ENCODE assay signal across 16 mouse cellular contexts in genomic region chr6:124320371-124320770, GRCm38 (mm10). TPM values are rescaled to one million over a fixed set of nuclear protein-coding genes. Genes with fewer than 3 reads are reported as not detected.
A peak's percentile ranks its signal among the peaks of the same experiment; 100 is the strongest.
DNase-seq lines count a peak whose midpoint lies in the region; ATAC-seq lines count a peak whose summit lies in the region.
"Had no signal": no experiment of that assay in that cellular context is flagged by ENCODE, and none has a peak within 500 bp of the region (broad histone marks: within the 10 kb centered on the region; RNA-seq: fewer than 3 reads in every experiment).

No protein-coding gene starts in this region.

- no peak overlapping the region for H3K9ac ChIP-seq in embryonic facial prominence, embryonic 12.5 days
- H3K9ac ChIP-seq in midbrain, embryonic 14.5 days (replicated peaks; ENCODE audit: low read length), result no peak overlapping the region
- no peak overlapping the region for H3K9ac ChIP-seq in midbrain, embryonic 16.5 days (ENCODE audit: low read depth, low read length)
- H3K9ac ChIP-seq: forebrain, embryonic 13.5 days; heart, embryonic 15.5 days; liver, embryonic 14.5 days had no signal

- H3K4me1 ChIP-seq in embryonic facial prominence, embryonic 12.5 days, result no peaks in the 10 kb centered on the region
- H3K4me1 ChIP-seq in embryonic facial prominence, embryonic 10.5 days, result peaks cover 4% of the 10 kb centered on the region
- no peaks in the 10 kb centered on the region for H3K4me1 ChIP-seq in midbrain, embryonic 14.5 days (ENCODE audit: control insufficient read depth, insufficient read depth, low read length)
- no peaks in the 10 kb centered on the region for H3K4me1 ChIP-seq in midbrain, embryonic 16.5 days (ENCODE audit: control insufficient read depth, insufficient read depth, low read length)
- H3K4me1 ChIP-seq: forebrain, embryonic 13.5 days; heart, embryonic 15.5 days had no signal

- no peak overlapping the region for H3K4me3 ChIP-seq in embryonic facial prominence, embryonic 12.5 days
- H3K4me3 ChIP-seq in embryonic facial prominence, embryonic 10.5 days, result no peak overlapping the region
- no peak overlapping the region for H3K4me3 ChIP-seq in midbrain, embryonic 14.5 days (replicated peaks; ENCODE audit: low read depth, low read length)
- no peak overlapping the region for H3K4me3 ChIP-seq in midbrain, embryonic 16.5 days (ENCODE audit: low read depth, low read length)
- H3K4me3 ChIP-seq: forebrain, embryonic 13.5 days; heart, embryonic 15.5 days had no signal

- 59% methylated on average over 6 of the region's 6 CpGs for WGBS in embryonic facial prominence, embryonic 12.5 days
- whole genome bisulfite sequencing in embryonic facial prominence, embryonic 10.5 days, result 67% methylated on average over 6 of the region's 6 CpGs
- WGBS in midbrain, embryonic 14.5 days, result 53% methylated on average over 6 of the region's 6 CpGs
- WGBS in midbrain, embryonic 16.5 days, result 58% methylated on average over 6 of the region's 6 CpGs

- H3K4me2 ChIP-seq in embryonic facial prominence, embryonic 12.5 days (replicated peaks), result no peak overlapping the region
- no peak overlapping the region for H3K4me2 ChIP-seq in midbrain, embryonic 14.5 days (ENCODE audit: low read length)
- H3K4me2 ChIP-seq in midbrain, embryonic 16.5 days (ENCODE audit: low read length), result no peak overlapping the region
- H3K4me2 ChIP-seq: forebrain, embryonic 13.5 days; heart, embryonic 15.5 days had no signal

- no peak overlapping the region for H3K27ac ChIP-seq in embryonic facial prominence, embryonic 12.5 days
- no peak overlapping the region for H3K27ac ChIP-seq in embryonic facial prominence, embryonic 10.5 days (replicated peaks)
- no peak overlapping the region for H3K27ac ChIP-seq in midbrain, embryonic 14.5 days (replicated peaks; ENCODE audit: low read depth, low read length)
- H3K27ac ChIP-seq in midbrain, embryonic 16.5 days (ENCODE audit: low read length), result no peak overlapping the region
- H3K27ac ChIP-seq: forebrain, embryonic 13.5 days; heart, embryonic 15.5 days; liver, embryonic 14.5 days had no signal

- no peaks in the 10 kb centered on the region for H3K27me3 ChIP-seq in embryonic facial prominence, embryonic 12.5 days
- H3K27me3 ChIP-seq in embryonic facial prominence, embryonic 10.5 days (replicated peaks; ENCODE audit: low read depth, poor library complexity, severe bottlenecking), result no peaks in the 10 kb centered on the region
- no peaks in the 10 kb centered on the region for H3K27me3 ChIP-seq in midbrain, embryonic 14.5 days (ENCODE audit: control insufficient read depth, insufficient read depth, low read length)
- H3K27me3 ChIP-seq in midbrain, embryonic 16.5 days (ENCODE audit: control insufficient read depth, insufficient read depth, low read depth, low read length), result no peaks in the 10 kb centered on the region
- H3K27me3 ChIP-seq: forebrain, embryonic 13.5 days; heart, embryonic 15.5 days had no signal

- DNase-seq in embryonic facial prominence, embryonic 10.5 days (ENCODE audit: low spot score), result no peak
- DNase-seq in midbrain, embryonic 14.5 days, result peak; percentile 5
- DNase-seq in testis, postnatal 14 days (ENCODE audit: low spot score), result peak; percentile 14
- no peak for DNase-seq in frontal cortex, postnatal 36 days (ENCODE audit: low spot score in 2 of 2)
- DNase-seq in c-Kit-positive CD71-positive TER-119-positive erythroid progenitor cells, embryonic 14.5 days (ENCODE audit: low spot score), result no peak
- DNase-seq: B cell, adult 2 months; gastrocnemius, postnatal 14 days; right cerebral cortex, postnatal 14 days had no signal

- 0 out of 2 replicates have a peak, but pooled peaks have one; percentile 15 for ATAC-seq in embryonic facial prominence, embryonic 12.5 days (ENCODE audit: insufficient number of reproducible peaks, insufficient read depth, low FRiP score, low TSS enrichment)
- ATAC-seq in midbrain, embryonic 14.5 days (ENCODE audit: low FRiP score, low TSS enrichment), result no peak
- no peak for ATAC-seq in midbrain, embryonic 16.5 days
- ATAC-seq in hematopoietic stem cell, adult 5-6 weeks (replicated peaks in 1 of 2; ENCODE audit: insufficient read depth in 1 of 2, low FRiP score in 2 of 2, low TSS enrichment in 1 of 2, low read depth in 1 of 2, poor library complexity in 2 of 2, severe bottlenecking in 2 of 2), result peak; percentile 19 to 25; a peak in 2 of 4 replicates
- ATAC-seq: forebrain, embryonic 13.5 days; inflammation-experienced regulatory T-cells, adult 6 months had no signal

- no peaks in the 10 kb centered on the region for H3K9me3 ChIP-seq in embryonic facial prominence, embryonic 12.5 days
- no peaks in the 10 kb centered on the region for H3K9me3 ChIP-seq in embryonic facial prominence, embryonic 10.5 days
- no peaks in the 10 kb centered on the region for H3K9me3 ChIP-seq in midbrain, embryonic 14.5 days (ENCODE audit: control insufficient read depth, low read length)
- H3K9me3 ChIP-seq in midbrain, embryonic 16.5 days (replicated peaks; ENCODE audit: control insufficient read depth, low read length, poor library complexity, severe bottlenecking), result no peaks in the 10 kb centered on the region
- H3K9me3 ChIP-seq: forebrain, embryonic 13.5 days; G1E; heart, embryonic 15.5 days had no signal

- H3K36me3 ChIP-seq in embryonic facial prominence, embryonic 12.5 days, result no peaks in the 10 kb centered on the region
- no peaks in the 10 kb centered on the region for H3K36me3 ChIP-seq in embryonic facial prominence, embryonic 10.5 days (replicated peaks)
- H3K36me3 ChIP-seq in midbrain, embryonic 14.5 days (ENCODE audit: control insufficient read depth, insufficient read depth, low read length), result no peaks in the 10 kb centered on the region
- no peaks in the 10 kb centered on the region for H3K36me3 ChIP-seq in midbrain, embryonic 16.5 days (ENCODE audit: control insufficient read depth, insufficient read depth, low read length)
- H3K36me3 ChIP-seq: G1E; heart, embryonic 15.5 days had no signal

RNA-seq across cellular contexts. Expression of gene Cd163, which starts 15.9 kb away (rescaled TPM):
- polyA plus RNA-seq in embryonic facial prominence, embryonic 12.5 days (2016; fragmentation: Nextera tagmentation; extraction: Ambion mirVana), result not detected in 2 replicates
- polyA plus RNA-seq in embryonic facial prominence, embryonic 10.5 days (2016; fragmentation: Nextera tagmentation; extraction: Ambion mirVana), result not detected in 2 replicates
- 0.04 and 0.24 TPM in 2 replicates for polyA plus RNA-seq in midbrain, embryonic 14.5 days (2014; fragmentation: Nextera tagmentation; extraction: Ambion mirVana)
- polyA plus RNA-seq in midbrain, embryonic 16.5 days (2015; fragmentation: Nextera tagmentation; extraction: Ambion mirVana), result 1.0 and 1.1 TPM in 2 replicates
- total RNA-seq in hematopoietic stem cell, adult 5-6 weeks (2017), result 4.2 and 4.7 TPM in 2 replicates
- polyA plus RNA-seq: G1E; inflammation-experienced regulatory T-cells, adult 6 months had no signal

Comparison
In these comparisons a context has a peak if more than half of its experiments do, and no peak if none do; other contexts are left out.
1. ATAC-seq: peak in embryonic facial prominence, embryonic 12.5 days (single experiment) and hematopoietic stem cell, adult 5-6 weeks (2 of 2); none in midbrain, embryonic 14.5 days (single experiment) and midbrain, embryonic 16.5 days (single experiment).
2. DNase-seq: peak in midbrain, embryonic 14.5 days (single experiment) and testis, postnatal 14 days (single experiment); none in embryonic facial prominence, embryonic 10.5 days (single experiment), frontal cortex, postnatal 36 days (0 of 2) and c-Kit-positive CD71-positive TER-119-positive erythroid progenitor cells, embryonic 14.5 days (single experiment).